Mouse (Mus musculus) erythroblast, embryonic 14.5 days (primary cell): ENCODE measurements around the gene Tnfsf15. TPM values are rescaled to one million over a fixed set of nuclear protein-coding genes. Genes with fewer than 3 reads are reported as not detected.

Experiments used
- H3K27me3 ChIP-seq: 2 replicates; pipeline ENCODE4 v1.6.1; 2012; ENCODE audit warnings: inconsistent platforms; ENCODE audit not compliant: control insufficient read depth
- H3K36me3 ChIP-seq: 2 replicates; pipeline ENCODE4 v1.6.1; 2012; ENCODE audit warnings: mild to moderate bottlenecking, inconsistent platforms; ENCODE audit not compliant: control insufficient read depth
- H3K4me1 ChIP-seq: 2 replicates; pipeline ENCODE4 v1.6.1; 2012; ENCODE audit warnings: inconsistent platforms; ENCODE audit not compliant: control insufficient read depth
- H3K4me3 ChIP-seq: replicated peaks from 2 replicates; pipeline ENCODE3; 2012; ENCODE audit warnings: moderate library complexity, mild to moderate bottlenecking, inconsistent platforms
- H3K9me3 ChIP-seq: 2 replicates; pipeline ENCODE4 v1.6.1; 2012; ENCODE audit warnings: low read length, inconsistent platforms, mixed read lengths; ENCODE audit not compliant: control insufficient read depth
- GATA1 ChIP-seq: IDR thresholded peaks from 2 replicates; pipeline ENCODE4 v1.6.1; 2012; ENCODE audit warnings: low read length, inconsistent platforms, mixed read lengths
- TAL1 ChIP-seq: IDR thresholded peaks from 3 replicates; pipeline ENCODE4 v1.6.1; 2012; ENCODE audit warnings: low read length, inconsistent platforms, mixed read lengths
- polyA plus RNA-seq: library from polyadenylated mRNA; stranded (reverse); fragments of >175 nt; gene quantifications from 2 replicates; pipeline ENCODE4 v1.2.3, GENCODE M21; 2012

Tnfsf15 gene
- 0.02 TPM in 1 of 2 replicates, not detected in the other for polyA plus RNA-seq

DNA sequence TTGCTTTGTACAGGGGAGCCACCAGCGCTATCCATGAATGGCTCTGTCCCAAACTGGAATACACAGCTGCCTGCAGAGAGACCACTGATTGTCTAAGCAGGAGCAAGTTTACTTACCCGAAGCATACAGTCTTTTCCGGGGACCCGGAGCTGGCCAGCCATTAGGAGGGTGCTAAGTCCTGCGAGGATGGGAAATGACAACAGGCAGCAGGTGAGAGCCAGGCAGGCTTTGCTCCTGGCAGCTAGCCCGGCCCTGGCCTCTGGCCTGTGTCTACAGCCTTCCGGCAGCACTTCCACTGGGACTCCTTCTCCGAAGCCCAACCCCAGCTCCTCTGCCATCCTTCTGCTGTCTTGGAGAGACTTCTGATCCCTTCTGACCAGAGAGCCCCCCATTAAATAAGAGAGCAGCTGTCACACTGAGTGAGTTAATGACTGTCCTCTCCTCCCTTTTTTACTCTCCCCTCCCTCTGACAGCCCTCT lies at the start of gene Tnfsf15:
Gene Tnfsf15, minus strand, starts transcription at position 421 of the 479 bp plus-strand sequence.
- Histone ChIP-seq H3K4me3 (no peak within 1 kb of the TSS), H3K27me3 (no peaks in the 10 kb centered on the region), H3K9me3 (no peaks in the 10 kb centered on the region), H3K4me1 (no peaks in the 10 kb centered on the region), H3K36me3 (no peaks in the 10 kb centered on the region)
- TF ChIP-seq GATA1 (no peak), TAL1 (no peak)

DNA sequence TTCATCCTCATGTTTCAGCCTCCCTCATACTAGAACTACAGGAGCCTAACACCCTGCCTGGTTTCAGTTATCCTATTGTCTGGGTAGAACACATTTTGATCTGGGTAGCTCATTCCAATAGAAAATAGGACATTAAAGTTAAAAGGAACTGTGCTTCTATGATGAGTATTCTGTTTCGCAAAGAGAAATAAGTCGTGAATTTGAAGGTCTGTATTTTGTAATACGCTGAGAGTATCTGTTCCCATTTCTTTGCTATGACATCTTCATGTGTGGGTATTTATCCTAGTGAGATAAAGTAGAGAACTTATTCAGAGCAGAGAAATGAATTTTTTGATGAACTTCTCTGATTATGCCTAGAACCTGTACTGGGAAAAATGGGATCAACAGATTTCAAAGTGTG lies 47.4 kb upstream of the Tnfsf15 start:
- Histone ChIP-seq H3K27me3 (no peaks in the 10 kb centered on the region), H3K4me3 (no peak overlapping the region), H3K36me3 (no peaks in the 10 kb centered on the region), H3K9me3 (no peaks in the 10 kb centered on the region), H3K4me1 (no peaks in the 10 kb centered on the region)
- no peak for TF ChIP-seq GATA1
- TF ChIP-seq TAL1 = no peak

DNA sequence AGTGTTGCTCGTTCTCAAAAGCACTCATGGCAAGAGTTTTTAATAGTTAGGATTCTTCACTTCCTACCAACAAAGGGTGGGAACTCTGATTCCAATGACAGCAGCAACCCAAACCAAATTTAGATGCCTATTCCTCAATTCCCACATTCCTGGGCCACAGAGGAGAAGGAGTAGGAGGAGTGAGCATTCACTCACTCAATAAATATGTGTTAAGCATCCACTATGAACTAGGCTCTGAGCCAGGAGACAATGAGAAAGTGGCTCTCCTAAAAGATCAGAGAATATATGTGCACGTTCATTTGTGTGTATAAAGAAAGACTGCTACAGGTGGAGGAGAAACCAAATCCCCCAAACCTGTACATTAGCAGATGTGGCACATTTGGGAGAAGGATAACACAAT lies 40.6 kb upstream of the Tnfsf15 start:
- Histone ChIP-seq H3K36me3 (no peaks in the 10 kb centered on the region), H3K4me1 (no peaks in the 10 kb centered on the region), H3K4me3 (no peak overlapping the region), H3K27me3 (no peaks in the 10 kb centered on the region), H3K9me3 (no peaks in the 10 kb centered on the region)
- TF ChIP-seq GATA1 = no peak
- no peak for TF ChIP-seq TAL1

DNA sequence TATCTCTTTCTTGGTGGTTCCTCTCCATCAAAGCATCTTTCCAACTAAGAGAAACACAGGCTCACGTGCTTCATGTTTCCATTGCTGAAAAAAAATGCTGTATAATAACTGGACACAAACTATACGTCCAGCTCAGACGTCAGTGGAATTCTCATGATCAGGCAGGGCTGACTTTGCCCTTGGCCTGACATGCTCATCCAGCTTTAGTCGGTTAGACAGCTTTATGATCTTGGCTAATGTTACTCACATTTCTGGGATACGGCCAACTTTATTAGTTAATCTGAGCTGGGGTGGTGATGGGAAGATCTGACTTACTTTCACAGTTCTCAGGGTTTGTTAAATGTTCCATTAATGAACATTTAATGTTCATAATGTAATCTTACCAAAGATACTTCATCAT lies 38.9 kb upstream of the Tnfsf15 start:
- no peaks in the 10 kb centered on the region for H3K27me3 ChIP-seq
- no peaks in the 10 kb centered on the region for H3K36me3 ChIP-seq
- no peak for TF ChIP-seq TAL1
- no peak for TF ChIP-seq GATA1
- H3K9me3 ChIP-seq = no peaks in the 10 kb centered on the region
- H3K4me1 ChIP-seq = no peaks in the 10 kb centered on the region
- no peak overlapping the region for H3K4me3 ChIP-seq

DNA sequence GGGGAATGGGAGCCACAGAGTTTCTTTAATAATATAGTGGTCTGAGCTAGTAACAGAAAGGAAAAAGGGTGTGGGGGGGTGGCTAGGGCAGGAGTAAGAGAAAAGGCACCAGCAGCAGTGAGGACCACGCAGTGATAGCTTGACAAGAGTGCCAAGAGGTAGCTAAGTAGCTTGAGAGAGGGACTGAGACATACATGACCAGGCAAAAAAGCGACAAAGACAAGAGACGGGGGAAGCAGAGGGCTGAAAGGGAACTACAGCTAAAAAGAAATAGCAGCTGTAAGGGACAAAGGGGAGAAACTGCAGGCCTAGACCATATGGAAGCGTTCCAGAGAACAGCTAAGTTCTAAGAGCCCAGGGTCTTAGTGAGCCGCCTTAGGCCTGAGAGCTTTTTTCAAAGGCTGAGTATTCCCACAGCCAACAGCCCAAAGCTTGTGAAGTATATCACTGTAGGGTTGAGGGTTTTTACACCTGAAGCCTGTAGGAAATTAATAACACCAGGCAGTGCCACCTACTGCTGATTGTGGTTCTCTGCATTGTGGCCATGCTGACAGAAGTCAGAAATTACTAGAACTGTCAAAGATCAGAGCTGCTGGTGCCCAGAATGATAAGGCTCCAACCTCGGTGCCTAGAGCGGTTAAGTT lies 38.2 kb upstream of the Tnfsf15 start:
- Histone ChIP-seq H3K9me3 (no peaks in the 10 kb centered on the region), H3K27me3 (no peaks in the 10 kb centered on the region), H3K4me3 (no peak overlapping the region), H3K36me3 (no peaks in the 10 kb centered on the region), H3K4me1 (no peaks in the 10 kb centered on the region)
- TF ChIP-seq TAL1 (no peak), GATA1 (no peak)

DNA sequence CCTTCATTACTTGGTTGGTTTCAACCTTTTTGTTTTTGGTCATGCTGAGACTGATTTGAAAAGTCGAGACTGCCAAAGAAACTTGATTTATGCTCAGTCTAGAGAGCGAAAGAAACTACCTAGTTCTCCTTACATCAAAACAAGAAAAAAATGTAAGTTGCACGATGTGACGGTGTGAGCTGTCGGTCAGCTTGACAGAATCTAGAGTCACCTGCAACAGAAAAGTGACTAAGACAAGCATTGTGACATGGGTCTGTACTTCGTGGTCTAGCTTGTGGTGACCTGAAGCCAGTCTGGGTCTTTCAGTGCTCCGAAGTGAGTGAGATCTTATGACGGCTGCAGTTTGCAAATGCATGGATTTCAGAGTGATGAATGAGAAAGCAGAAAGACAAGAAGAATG lies 32.3 kb upstream of the Tnfsf15 start:
- Histone ChIP-seq H3K4me1 (no peaks in the 10 kb centered on the region), H3K36me3 (no peaks in the 10 kb centered on the region), H3K4me3 (no peak overlapping the region), H3K27me3 (no peaks in the 10 kb centered on the region), H3K9me3 (no peaks in the 10 kb centered on the region)
- TF ChIP-seq TAL1 (no peak), GATA1 (no peak)

DNA sequence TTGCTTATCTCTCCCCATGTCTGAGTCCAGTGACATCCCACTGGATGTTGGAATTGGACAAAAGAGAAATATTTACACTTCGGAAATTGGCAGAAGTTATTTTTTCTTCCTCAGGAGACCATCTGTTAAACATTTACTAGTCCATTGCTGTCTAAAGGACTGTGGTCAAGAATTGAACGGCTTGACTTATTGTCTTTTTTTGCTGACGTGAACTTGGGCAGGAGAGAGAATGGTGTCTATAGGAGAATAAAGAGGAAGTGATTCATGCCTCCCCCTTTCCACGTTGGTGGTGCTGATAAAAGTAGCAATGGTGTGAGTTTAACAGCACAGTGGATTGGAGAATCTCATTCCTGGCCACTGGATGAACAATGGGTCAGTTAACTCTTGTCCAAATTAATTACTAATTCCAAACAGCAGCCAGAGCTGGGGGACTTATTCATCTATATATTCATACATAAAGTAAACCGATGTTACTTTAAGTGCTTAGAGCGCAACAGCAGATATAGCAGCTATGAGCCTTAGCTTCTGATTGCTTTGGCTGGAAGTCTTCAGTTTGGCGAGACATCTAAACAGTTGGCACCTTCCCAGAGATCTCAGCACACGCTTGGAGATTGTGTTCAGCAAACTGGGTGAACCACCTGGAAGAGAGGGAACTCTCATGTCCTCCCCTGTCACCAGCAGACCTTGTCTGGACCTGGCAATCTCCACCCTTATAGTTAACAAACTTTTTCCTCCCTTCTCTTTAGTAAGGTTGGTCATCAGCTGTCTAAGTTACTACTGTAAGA lies 28.6 kb upstream of the Tnfsf15 start:
- TF ChIP-seq TAL1 (no peak), GATA1 (no peak)
- H3K27me3 ChIP-seq = no peaks in the 10 kb centered on the region
- H3K36me3 ChIP-seq = no peaks in the 10 kb centered on the region

DNA sequence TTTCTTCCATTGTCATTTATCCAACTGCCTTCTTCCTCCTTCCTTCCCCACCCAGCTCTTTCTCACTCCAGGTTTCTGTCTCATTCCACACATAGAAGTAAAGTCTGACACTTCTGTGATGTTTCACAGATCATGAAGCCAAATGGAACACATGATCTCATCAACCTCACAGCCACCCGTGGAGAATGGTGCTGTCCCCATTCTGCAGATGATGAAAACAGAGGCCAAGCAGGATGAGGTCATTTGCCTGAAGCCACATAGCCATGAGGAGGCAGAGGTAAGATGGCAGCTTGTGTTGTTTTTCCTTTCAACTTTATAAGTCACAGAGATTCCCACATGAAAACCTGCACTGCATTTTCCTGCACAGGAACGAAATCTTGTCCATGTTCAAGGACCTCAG lies 27.6 kb upstream of the Tnfsf15 start:
- no peaks in the 10 kb centered on the region for H3K4me1 ChIP-seq
- no peaks in the 10 kb centered on the region for H3K36me3 ChIP-seq
- H3K4me3 ChIP-seq = no peak overlapping the region
- no peaks in the 10 kb centered on the region for H3K9me3 ChIP-seq
- TF ChIP-seq TAL1 = no peak
- no peak for TF ChIP-seq GATA1
- H3K27me3 ChIP-seq = no peaks in the 10 kb centered on the region

More for the DNA sequence above, 28.6 kb upstream of the Tnfsf15 start:
- Histone ChIP-seq H3K4me1 (no peaks in the 10 kb centered on the region), H3K4me3 (no peak overlapping the region), H3K9me3 (no peaks in the 10 kb centered on the region)

DNA sequence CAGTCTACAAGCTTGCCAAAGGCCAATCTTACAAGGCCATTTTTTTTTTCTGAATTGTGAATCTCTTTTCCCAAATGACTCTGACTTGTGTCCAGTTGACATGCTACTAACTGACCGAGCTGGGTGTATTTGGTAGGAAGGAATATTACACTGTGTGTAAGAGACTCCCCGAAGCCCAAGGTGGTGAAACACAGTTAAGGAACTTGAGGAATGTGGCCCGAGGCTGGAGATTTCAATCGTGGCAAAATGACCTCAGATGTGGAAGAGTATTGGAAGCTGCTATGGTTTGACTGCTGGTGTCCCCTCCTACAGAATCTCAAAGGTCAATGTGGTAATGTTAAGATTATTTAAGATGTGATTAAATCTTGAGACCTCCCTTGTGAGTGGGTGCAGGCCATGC lies 26.4 kb upstream of the Tnfsf15 start:
- Histone ChIP-seq H3K4me1 (no peaks in the 10 kb centered on the region), H3K36me3 (no peaks in the 10 kb centered on the region), H3K9me3 (no peaks in the 10 kb centered on the region), H3K4me3 (no peak overlapping the region), H3K27me3 (no peaks in the 10 kb centered on the region)
- TF ChIP-seq TAL1 = no peak
- TF ChIP-seq GATA1 = no peak
